Mouse (Mus musculus): ENCODE results near the gene Rrnad1. TPM values are rescaled to one million over a fixed set of nuclear protein-coding genes. Genes with fewer than 3 reads are reported as not detected.

Gene Rrnad1
- polyA plus RNA-seq, 1 experiment from 2014 or later, result 14.9 TPM

- Histone ChIP-seq H3K27me3 (ENCODE audit: control insufficient read depth, insufficient read depth, low read length) (peaks cover 54% of the 10 kb centered on the region), H3K4me1 (ENCODE audit: control insufficient read depth, insufficient read depth, low read length) (peaks cover 41% of the 10 kb centered on the region), H3K9ac (ENCODE audit: low read depth, low read length) (no peak overlapping the region), H3K4me3 (ENCODE audit: low read depth, low read length) (no peak overlapping the region), H3K4me2 (no peak overlapping the region), H3K27ac (ENCODE audit: low read depth, low read length) (no peak overlapping the region), H3K9me3 (replicated peaks; ENCODE audit: control insufficient read depth, low read length) (no peaks in the 10 kb centered on the region), H3K36me3 (ENCODE audit: control insufficient read depth, insufficient read depth, low read length) (peaks cover 7% of the 10 kb centered on the region; the same call in 1 of the 2 replicates)
- 7% methylated on average over 1 of the region's 1 CpGs for WGBS (ENCODE audit: insufficient replicate concordance)
- ATAC-seq (replicated peaks; ENCODE audit: insufficient number of reproducible peaks, low FRiP score, low TSS enrichment), result no peak
Measured at GRCm38 (mm10) chr3:87946541-87946860, 16.0 kb upstream of the Rrnad1 start.

DNA sequence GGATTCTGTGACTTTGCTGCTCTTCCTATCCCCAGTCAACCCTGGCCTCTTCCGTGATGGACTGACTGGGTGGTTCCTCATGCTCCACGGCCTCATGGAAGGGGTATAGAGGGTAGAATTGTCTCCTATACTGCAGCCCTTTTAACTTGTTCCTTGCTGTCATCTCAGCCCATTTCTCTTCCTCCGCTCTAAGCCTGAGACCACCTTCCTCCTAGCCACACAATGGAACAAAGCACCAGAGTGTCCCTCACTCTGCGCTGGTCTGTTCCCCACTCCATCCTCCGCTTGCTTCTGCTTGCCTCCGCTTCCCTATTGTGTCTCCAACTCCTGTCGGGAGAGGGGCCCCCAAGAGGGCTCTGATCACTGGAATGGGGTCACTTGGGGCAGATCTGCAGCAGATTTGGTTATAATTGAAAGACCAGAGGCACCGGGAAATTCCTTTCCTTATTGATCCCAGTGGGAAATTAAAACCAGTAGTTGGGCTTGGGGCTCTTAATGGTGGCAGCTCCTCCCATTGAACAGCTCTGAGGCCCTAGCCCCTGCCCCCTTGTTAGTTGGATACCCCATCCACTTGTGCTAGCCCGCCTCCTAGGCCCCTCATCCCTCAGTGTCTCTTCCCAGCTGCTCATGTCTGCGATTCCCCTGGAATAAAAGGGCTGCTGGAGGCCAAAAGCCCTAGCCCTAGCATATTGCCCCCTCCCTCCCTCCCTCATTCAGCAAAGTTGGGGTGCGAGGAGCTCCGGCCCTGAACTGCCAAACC lies 15.4 kb upstream of the Rrnad1 start:
- H3K9ac ChIP-seq (ENCODE audit: low read depth, low read length), result no peak overlapping the region
- no peaks in the 10 kb centered on the region for H3K9me3 ChIP-seq (replicated peaks; ENCODE audit: control insufficient read depth, low read length)
- peaks cover 48% of the 10 kb centered on the region for H3K27me3 ChIP-seq (ENCODE audit: control insufficient read depth, insufficient read depth, low read length)
- WGBS (ENCODE audit: insufficient replicate concordance), result 31% methylated on average over 12 of the region's 12 CpGs
- no peak overlapping the region for H3K4me2 ChIP-seq
- no peak overlapping the region for H3K27ac ChIP-seq (ENCODE audit: low read depth, low read length)
- no peak overlapping the region for H3K4me3 ChIP-seq (ENCODE audit: low read depth, low read length)
- peaks cover 41% of the 10 kb centered on the region for H3K4me1 ChIP-seq (ENCODE audit: control insufficient read depth, insufficient read depth, low read length)
- peaks cover 10% of the 10 kb centered on the region for H3K36me3 ChIP-seq (ENCODE audit: control insufficient read depth, insufficient read depth, low read length)
- ATAC-seq (replicated peaks; ENCODE audit: insufficient number of reproducible peaks, low FRiP score, low TSS enrichment), result no peak

DNA sequence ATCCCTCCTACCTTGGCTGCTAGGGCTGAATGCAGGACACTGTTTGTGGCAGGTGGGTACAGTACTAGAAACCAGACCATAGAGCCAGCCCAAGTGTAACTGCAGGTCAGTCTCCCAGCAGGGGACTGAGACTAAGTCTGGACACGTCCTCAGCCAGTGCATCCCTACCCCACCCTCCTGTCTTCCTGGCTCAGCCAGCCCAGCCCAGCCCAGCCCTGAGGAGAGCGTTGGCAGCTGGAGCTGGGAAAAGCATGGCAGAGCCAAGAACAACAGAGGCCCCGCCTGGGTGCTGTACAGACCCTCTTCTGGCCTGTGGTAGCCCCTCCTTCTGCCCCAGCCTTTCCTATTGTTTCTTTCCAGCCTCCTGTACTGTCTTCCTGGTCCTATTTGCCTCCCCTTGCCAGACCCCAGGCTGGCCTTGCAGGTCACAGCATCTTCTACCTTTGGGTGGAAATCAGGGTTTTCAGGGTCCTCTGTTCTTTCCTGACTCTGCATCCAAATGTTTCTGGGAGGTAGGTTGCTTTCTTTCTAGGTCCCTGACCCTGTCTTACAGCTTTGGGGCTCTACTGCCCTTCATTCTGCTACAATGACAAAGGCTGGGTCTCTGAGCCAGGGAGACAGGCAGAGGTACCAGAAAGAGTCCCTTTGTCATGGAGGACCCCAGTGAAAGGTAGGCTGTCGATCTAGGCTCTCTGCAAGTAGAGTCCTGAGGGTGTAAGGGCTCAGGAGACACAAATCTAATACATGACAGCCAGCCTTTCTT lies 14.5 kb upstream of the Rrnad1 start:
- peak; percentile 54; the same call in 1 of the 2 replicates for ATAC-seq (replicated peaks; ENCODE audit: insufficient number of reproducible peaks, low FRiP score, low TSS enrichment)
- Histone ChIP-seq H3K9me3 (replicated peaks; ENCODE audit: control insufficient read depth, low read length) (no peaks in the 10 kb centered on the region), H3K4me3 (ENCODE audit: low read depth, low read length) (no peak overlapping the region), H3K4me1 (ENCODE audit: control insufficient read depth, insufficient read depth, low read length) (peaks cover 36% of the 10 kb centered on the region), H3K27me3 (ENCODE audit: control insufficient read depth, insufficient read depth, low read length) (peaks cover 39% of the 10 kb centered on the region), H3K4me2 (no peak overlapping the region), H3K36me3 (ENCODE audit: control insufficient read depth, insufficient read depth, low read length) (peaks cover 16% of the 10 kb centered on the region), H3K27ac (ENCODE audit: low read depth, low read length) (no peak overlapping the region; the same call in 1 of the 2 replicates), H3K9ac (ENCODE audit: low read depth, low read length) (peak overlapping the region; percentile 40; the same call in 1 of the 2 replicates)
- WGBS (ENCODE audit: insufficient replicate concordance), result 33% methylated on average over 4 of the region's 4 CpGs

GRCm38 (mm10) chr3:87943586-87943985 lies 13.1 kb upstream of the Rrnad1 start:
- no peak overlapping the region for H3K9ac ChIP-seq (ENCODE audit: low read depth, low read length)
- 77% methylated on average over 7 of the region's 7 CpGs for WGBS (ENCODE audit: insufficient replicate concordance)

GRCm38 (mm10) chr3:87942471-87942870 lies 12.0 kb upstream of the Rrnad1 start:
- peaks cover 28% of the 10 kb centered on the region for H3K36me3 ChIP-seq (ENCODE audit: control insufficient read depth, insufficient read depth, low read length)
- peaks cover 14% of the 10 kb centered on the region; the same call in 1 of the 2 replicates for H3K27me3 ChIP-seq (ENCODE audit: control insufficient read depth, insufficient read depth, low read length)
- no peak for ATAC-seq (replicated peaks; ENCODE audit: insufficient number of reproducible peaks, low FRiP score, low TSS enrichment)
- H3K4me3 ChIP-seq (ENCODE audit: low read depth, low read length), result no peak overlapping the region
- peaks cover 16% of the 10 kb centered on the region for H3K4me1 ChIP-seq (ENCODE audit: control insufficient read depth, insufficient read depth, low read length)
- 96% methylated on average over 2 of the region's 2 CpGs for WGBS (ENCODE audit: insufficient replicate concordance)
- no peak overlapping the region for H3K27ac ChIP-seq (ENCODE audit: low read depth, low read length)
- no peak overlapping the region for H3K4me2 ChIP-seq
- H3K9ac ChIP-seq (ENCODE audit: low read depth, low read length), result no peak overlapping the region
- no peaks in the 10 kb centered on the region for H3K9me3 ChIP-seq (replicated peaks; ENCODE audit: control insufficient read depth, low read length)

More at GRCm38 (mm10) chr3:87943586-87943985, 13.1 kb upstream of the Rrnad1 start:
- Histone ChIP-seq H3K4me1 (ENCODE audit: control insufficient read depth, insufficient read depth, low read length) (peaks cover 25% of the 10 kb centered on the region), H3K4me2 (no peak overlapping the region), H3K27me3 (ENCODE audit: control insufficient read depth, insufficient read depth, low read length) (peaks cover 25% of the 10 kb centered on the region), H3K9me3 (replicated peaks; ENCODE audit: control insufficient read depth, low read length) (no peaks in the 10 kb centered on the region), H3K36me3 (ENCODE audit: control insufficient read depth, insufficient read depth, low read length) (peaks cover 26% of the 10 kb centered on the region), H3K27ac (ENCODE audit: low read depth, low read length) (no peak overlapping the region), H3K4me3 (ENCODE audit: low read depth, low read length) (no peak overlapping the region)
- no peak for ATAC-seq (replicated peaks; ENCODE audit: insufficient number of reproducible peaks, low FRiP score, low TSS enrichment)

DNA sequence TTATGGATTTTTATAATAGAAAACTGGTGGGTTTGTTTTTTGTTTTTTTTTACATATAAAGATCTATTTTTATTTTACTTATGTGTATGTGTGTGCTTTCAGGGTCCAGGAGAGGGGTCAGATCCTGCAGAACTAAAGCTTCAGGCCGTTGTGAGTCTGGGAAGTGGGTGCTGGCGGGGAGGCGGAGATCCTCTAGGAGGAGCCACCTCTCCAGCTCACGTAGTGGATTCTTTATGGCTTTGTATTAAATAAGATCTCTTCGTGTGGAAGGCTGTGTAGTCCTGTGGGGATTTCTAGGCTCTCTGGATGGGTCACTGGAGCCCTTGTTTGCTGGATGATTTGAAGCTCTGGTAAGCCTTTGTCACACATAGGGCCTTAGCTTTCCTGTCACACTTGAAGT lies 10.1 kb upstream of the Rrnad1 start:
- Histone ChIP-seq H3K4me1 (ENCODE audit: control insufficient read depth, insufficient read depth, low read length) (peaks cover 9% of the 10 kb centered on the region), H3K4me2 (no peak overlapping the region), H3K9ac (ENCODE audit: low read depth, low read length) (no peak overlapping the region), H3K27me3 (ENCODE audit: control insufficient read depth, insufficient read depth, low read length) (peaks cover under 1% of the 10 kb centered on the region; the same call in 1 of the 2 replicates), H3K4me3 (ENCODE audit: low read depth, low read length) (no peak overlapping the region), H3K27ac (ENCODE audit: low read depth, low read length) (no peak overlapping the region), H3K36me3 (ENCODE audit: control insufficient read depth, insufficient read depth, low read length) (peaks cover 28% of the 10 kb centered on the region), H3K9me3 (replicated peaks; ENCODE audit: control insufficient read depth, low read length) (no peaks in the 10 kb centered on the region)
- ATAC-seq (replicated peaks; ENCODE audit: insufficient number of reproducible peaks, low FRiP score, low TSS enrichment), result no peak
- WGBS (ENCODE audit: insufficient replicate concordance), result 77% methylated on average over 5 of the region's 5 CpGs

DNA sequence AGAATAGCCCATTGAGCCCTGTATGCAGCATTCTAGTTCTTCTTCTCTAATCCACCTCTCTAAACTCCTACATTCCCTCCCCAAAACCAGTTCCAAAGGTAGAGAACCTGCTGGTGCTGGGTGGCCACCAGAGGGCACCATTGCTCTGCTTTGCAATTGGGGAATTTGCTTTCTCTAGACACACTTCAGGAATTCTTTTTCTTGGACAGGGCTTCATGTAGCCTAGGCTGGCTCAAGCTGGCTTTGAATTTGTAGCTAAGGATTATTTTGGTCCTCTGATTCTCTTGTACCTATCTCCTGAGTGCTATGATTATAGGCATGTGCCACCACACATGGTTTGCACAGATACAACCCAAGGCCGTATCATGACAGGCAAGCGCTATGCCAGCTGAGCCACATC lies 5.3 kb upstream of the Rrnad1 start:
- H3K27ac ChIP-seq (ENCODE audit: low read depth, low read length), result no peak overlapping the region
- peaks cover 7% of the 10 kb centered on the region for H3K4me1 ChIP-seq (ENCODE audit: control insufficient read depth, insufficient read depth, low read length)
- peaks cover 30% of the 10 kb centered on the region for H3K36me3 ChIP-seq (ENCODE audit: control insufficient read depth, insufficient read depth, low read length)
- H3K9me3 ChIP-seq (replicated peaks; ENCODE audit: control insufficient read depth, low read length), result no peaks in the 10 kb centered on the region
- no peak overlapping the region for H3K4me3 ChIP-seq (ENCODE audit: low read depth, low read length)
- ATAC-seq (replicated peaks; ENCODE audit: insufficient number of reproducible peaks, low FRiP score, low TSS enrichment), result no peak
- no peaks in the 10 kb centered on the region for H3K27me3 ChIP-seq (ENCODE audit: control insufficient read depth, insufficient read depth, low read length)
- H3K9ac ChIP-seq (ENCODE audit: low read depth, low read length), result no peak overlapping the region
- 95% methylated on average over 2 of the region's 2 CpGs for WGBS (ENCODE audit: insufficient replicate concordance)
- H3K4me2 ChIP-seq, result no peak overlapping the region

DNA sequence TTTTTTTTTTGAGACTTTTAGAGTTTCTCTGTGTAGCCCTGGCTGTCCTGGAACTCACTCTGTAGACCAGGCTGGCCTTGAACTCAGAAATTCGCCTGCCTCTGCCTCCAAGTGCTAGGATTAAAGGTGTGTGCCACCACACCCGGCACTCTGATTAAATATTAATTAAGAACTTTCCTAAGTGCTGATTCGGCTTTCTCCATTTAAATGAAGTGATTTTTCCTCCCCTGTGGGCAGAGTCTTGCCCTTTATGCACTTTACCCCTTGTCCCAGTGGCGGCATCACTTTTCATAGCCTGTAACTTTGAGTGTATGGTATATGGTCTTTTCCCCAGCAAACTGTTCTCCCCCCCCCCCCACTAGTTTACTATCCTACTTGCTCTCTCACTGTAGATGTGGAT lies 4.7 kb upstream of the Rrnad1 start:
- WGBS (ENCODE audit: insufficient replicate concordance), result 81% methylated on average over 4 of the region's 4 CpGs
- Histone ChIP-seq H3K4me3 (ENCODE audit: low read depth, low read length) (no peak overlapping the region), H3K4me1 (ENCODE audit: control insufficient read depth, insufficient read depth, low read length) (peaks cover 7% of the 10 kb centered on the region), H3K9me3 (replicated peaks; ENCODE audit: control insufficient read depth, low read length) (no peaks in the 10 kb centered on the region), H3K4me2 (no peak overlapping the region), H3K9ac (ENCODE audit: low read depth, low read length) (no peak overlapping the region), H3K27me3 (ENCODE audit: control insufficient read depth, insufficient read depth, low read length) (no peaks in the 10 kb centered on the region), H3K36me3 (ENCODE audit: control insufficient read depth, insufficient read depth, low read length) (peaks cover 26% of the 10 kb centered on the region), H3K27ac (ENCODE audit: low read depth, low read length) (no peak overlapping the region)
- ATAC-seq (replicated peaks; ENCODE audit: insufficient number of reproducible peaks, low FRiP score, low TSS enrichment), result no peak
